Mouse (Mus musculus) T-helper 17 cell (primary cell): ENCODE data around the gene Fastk.

Experiments
- in situ Hi-C, 2 experiments: fragments of 300-600 bp; cut with MboI, MseI; formaldehyde crosslinking; loops; 1 replicate in 1 of 2; 2 replicates in 1 of 2; pipeline ENCODE4 v1.15.1; 2025; ENCODE audit warnings: high pct_unique_total_duplicates in 2 of 2

Gene Fastk

GRCm38 (mm10) chr5:24453283-24453984 lies 8.3 kb upstream of the Fastk start:
- in situ Hi-C loops, result loop anchor here (10.0 to 25.0 kb wide), 4 partner anchors 189 to 1016 kb away; partner anchors contain the start of genes Fam126a (in 1 of the 2), Klhl7 (in 1 of the 2) and Kmt2e (in 1 of the 2)

GRCm38 (mm10) chr5:24452691-24453233 lies 7.7 kb upstream of the Fastk start:
- in situ Hi-C loops, result loop anchor here (10.0 to 25.0 kb wide), 4 partner anchors 188 to 1015 kb away; partner anchors contain the start of genes Fam126a (in 1 of the 2), Klhl7 (in 1 of the 2) and Kmt2e (in 1 of the 2)

GRCm38 (mm10) chr5:24452030-24452690 lies 7.1 kb upstream of the Fastk start, which contains the start of gene Agap3:
Gene Agap3, plus strand, starts transcription at chr5:24452177.
- in situ Hi-C loops, result loop anchor here (10.0 to 25.0 kb wide), 4 partner anchors 187 to 1015 kb away; partner anchors contain the start of genes Fam126a (in 1 of the 2), Klhl7 (in 1 of the 2) and Kmt2e (in 1 of the 2)

DNA sequence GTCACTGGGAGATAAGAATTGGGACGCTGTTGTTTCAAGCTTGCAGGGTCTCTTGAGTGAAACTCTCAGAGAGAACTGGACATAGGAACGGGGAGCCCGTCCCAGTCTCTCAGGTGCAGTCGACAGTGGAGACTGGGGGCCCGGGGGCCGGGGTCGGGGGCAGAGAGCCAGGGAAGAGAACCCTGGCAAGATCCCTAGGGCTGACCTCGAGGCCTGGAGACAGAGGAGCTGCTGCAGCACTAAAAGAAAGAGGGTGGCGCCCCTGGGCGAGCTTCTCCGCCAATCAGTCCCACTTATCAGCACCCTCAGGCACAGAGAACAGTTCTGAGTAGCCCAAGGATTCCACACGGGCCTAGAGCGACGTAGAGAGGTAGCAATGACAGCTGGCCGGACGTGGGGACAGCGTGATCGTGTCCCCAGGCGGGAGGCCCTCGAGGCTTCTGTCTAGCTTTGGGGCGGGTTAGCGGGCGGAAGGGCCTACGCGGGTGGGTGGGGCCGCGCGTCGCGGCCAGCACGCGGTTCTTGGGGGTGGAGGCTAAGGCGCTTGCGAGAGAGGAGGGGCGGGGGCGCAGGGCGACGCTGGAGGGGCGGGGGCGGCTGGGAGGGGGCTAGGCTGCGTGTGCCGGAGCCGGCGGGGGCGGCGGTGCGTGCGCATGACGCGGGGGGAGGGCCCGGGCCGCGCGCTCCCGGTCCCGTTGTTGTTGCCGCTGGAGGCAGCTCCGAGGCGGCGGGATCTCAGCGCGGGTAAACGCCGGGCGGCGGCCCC lies 6.4 kb upstream of the Fastk start:
- in situ Hi-C loops, result loop anchor here (10.0 to 25.0 kb wide), 4 partner anchors 187 to 1014 kb away; partner anchors contain the start of genes Fam126a (in 1 of the 2), Klhl7 (in 1 of the 2) and Kmt2e (in 1 of the 2)

DNA sequence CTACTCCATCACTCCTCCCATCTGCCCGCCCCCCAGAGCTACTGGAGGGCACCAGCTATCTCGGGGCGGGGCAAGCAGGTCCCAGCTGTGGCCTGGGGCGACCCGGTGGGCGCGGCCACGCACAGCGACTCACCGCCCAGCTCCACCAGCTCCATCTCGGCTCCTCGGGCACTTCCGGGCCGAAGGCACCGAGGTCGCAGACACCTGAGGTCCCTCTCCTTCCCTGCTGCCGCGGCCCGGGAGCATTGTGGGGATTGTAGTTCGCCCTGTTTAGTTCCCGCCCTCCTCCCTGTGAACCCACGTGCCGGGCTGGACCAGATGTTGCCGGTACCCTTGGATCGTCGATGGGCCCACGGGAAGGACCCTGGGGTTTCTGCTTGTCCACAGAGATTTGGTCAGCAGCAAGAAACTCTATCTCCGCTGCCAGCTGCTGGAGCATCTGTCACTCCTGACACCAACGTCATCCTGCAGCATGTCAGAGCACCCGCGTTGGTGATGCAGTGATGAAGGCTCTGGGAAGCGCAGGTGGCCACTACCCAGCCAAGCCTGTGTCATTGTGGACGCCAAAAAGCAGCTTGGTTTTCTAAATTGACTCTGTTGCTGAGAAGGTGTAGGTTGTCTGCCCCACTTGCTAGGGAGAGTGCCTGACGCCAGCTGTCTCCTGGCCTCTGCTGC lies 2.7 kb upstream of the Fastk start, which contains the start of gene Tmub1:
Gene Tmub1, minus strand, starts transcription at position 231 of the 675 bp plus-strand sequence.
- in situ Hi-C loops, result no loop called here

GRCm38 (mm10) chr5:24446630-24447029 lies 1.5 kb upstream of the Fastk start:
- in situ Hi-C loops, result no loop called here

- in situ Hi-C loops, result no loop called here
Measured at GRCm38 (mm10) chr5:24445428-24446080, 467 bp upstream of the Fastk start.

GRCm38 (mm10) chr5:24443927-24444326 lies 1.2 kb downstream of the Fastk start:
- in situ Hi-C loops, result no loop called here

GRCm38 (mm10) chr5:24443204-24443603 lies 1.9 kb downstream of the Fastk start:
- in situ Hi-C loops, result no loop called here

GRCm38 (mm10) chr5:24442029-24442428 lies 3.1 kb downstream of the Fastk start:
- in situ Hi-C loops, result no loop called here

DNA sequence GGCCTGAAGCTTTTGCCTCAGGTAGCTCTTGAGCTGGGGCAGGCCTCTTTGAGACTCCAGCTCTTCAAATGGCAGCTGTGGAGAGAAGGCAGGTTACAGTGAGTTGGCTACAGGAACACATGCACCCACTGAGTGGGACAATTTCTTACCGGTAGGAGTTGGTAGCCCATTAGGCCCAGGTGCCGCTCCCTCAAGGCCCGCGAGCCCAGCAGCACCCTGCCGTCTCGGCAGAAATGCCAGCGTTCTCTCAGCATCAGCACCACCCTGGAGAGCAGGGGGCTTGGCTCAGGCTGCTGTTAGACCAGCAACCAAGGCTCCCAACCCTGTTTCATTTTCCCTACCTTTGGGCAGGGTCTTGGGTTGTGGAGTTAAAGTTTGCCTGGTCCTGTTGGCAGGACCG lies 3.9 kb downstream of the Fastk start:
- in situ Hi-C loops, result no loop called here

GRCm38 (mm10) chr5:24433993-24434392 lies 11.1 kb downstream of the Fastk start:
- in situ Hi-C loops, result no loop called here

DNA sequence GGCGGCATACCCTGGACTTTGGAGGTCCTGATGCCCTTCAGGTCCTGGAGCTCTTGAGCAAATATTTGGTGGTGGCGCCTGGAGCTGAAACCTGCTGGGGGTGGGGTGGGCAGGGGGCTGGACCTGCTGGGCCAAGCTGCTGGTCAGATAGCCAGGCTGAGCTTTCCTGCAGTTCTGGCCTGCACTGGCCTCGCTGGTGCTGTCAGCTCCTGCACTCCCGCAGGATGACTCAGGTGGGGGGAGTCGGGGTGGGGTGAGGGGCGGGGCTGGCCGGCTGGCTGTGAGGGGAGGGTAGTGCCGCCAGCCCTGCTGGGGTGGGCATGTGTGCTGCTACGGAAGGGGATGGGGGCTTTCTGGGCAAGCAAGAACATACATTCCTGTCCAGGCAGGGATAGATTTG lies 16.5 kb downstream of the Fastk start:
- in situ Hi-C loops, result no loop called here

DNA sequence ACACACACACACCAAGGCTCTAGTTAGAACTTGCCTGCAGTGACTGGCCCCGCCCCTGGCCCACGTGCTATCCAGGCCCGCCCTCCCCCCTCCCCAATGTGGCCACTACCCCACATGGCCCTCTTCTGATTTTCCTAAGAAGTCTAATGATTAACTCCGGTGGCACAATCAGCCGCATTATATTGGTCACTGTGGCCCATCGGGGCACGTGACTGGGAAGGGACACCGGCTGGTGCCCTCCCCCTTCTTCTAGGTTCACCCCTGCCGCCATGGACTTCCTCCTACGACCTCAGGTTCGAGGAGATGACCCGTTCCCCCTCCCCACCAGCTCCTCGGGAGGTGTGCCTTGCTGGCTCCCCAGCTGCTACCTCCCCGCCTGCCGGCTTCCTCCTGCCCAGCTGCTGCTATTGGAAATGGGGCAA lies 17.1 kb downstream of the Fastk start:
- in situ Hi-C loops, result no loop called here

DNA sequence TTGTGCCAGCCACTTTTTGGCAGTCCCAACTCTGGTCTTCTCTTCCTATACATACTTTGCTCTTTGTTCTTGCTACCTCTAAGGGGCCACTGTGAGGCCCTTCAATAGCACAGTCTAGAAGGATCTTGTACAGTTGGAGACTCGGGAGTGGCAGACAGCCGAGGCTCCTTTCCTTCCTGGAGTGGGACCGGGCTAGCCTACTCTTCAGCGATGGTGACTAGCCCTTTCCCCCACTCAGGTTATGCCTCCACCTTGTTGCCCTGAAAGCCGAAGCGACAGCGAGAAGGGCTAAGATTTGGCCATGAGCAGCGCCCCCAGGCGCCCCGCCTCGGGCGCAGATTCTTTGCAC lies 17.8 kb downstream of the Fastk start:
- in situ Hi-C loops, result no loop called here

GRCm38 (mm10) chr5:24426556-24427284 lies 18.4 kb downstream of the Fastk start:
- in situ Hi-C loops, result no loop called here

GRCm38 (mm10) chr5:24426037-24426432 lies 19.1 kb downstream of the Fastk start:
- in situ Hi-C loops, result no loop called here

- in situ Hi-C loops, result no loop called here
Measured at GRCm38 (mm10) chr5:24425421-24426036, 19.6 kb downstream of the Fastk start.

- in situ Hi-C loops, result loop anchor here in 1 of 2 experiments (5.0 kb wide), 1 partner anchor 38 kb away; no protein-coding TSS in a partner anchor
Measured at GRCm38 (mm10) chr5:24424861-24425411, 20.2 kb downstream of the Fastk start.
